Comparison of ENCODE assay signal across 26 mouse cellular contexts in genomic region chr8:17602861-17603260, GRCm38 (mm10).
"Had no signal": no experiment of that assay in that cellular context is flagged by ENCODE, and none has a peak within 500 bp of the region (broad histone marks: within the 10 kb centered on the region; RNA-seq: fewer than 3 reads in every experiment).

No protein-coding gene starts in this region.

- H3K36me3 ChIP-seq: embryonic facial prominence, embryonic 10.5 days; embryonic facial prominence, embryonic 12.5 days; embryonic facial prominence, embryonic 13.5 days; embryonic facial prominence, embryonic 15.5 days; forebrain, embryonic 10.5 days; forebrain, embryonic 12.5 days; forebrain, embryonic 15.5 days had no signal

- H3K4me1 ChIP-seq: embryonic facial prominence, embryonic 10.5 days; embryonic facial prominence, embryonic 12.5 days; embryonic facial prominence, embryonic 13.5 days; embryonic facial prominence, embryonic 15.5 days; forebrain, embryonic 10.5 days; forebrain, embryonic 12.5 days; forebrain, embryonic 13.5 days; forebrain, embryonic 15.5 days had no signal

- H3K27me3 ChIP-seq: embryonic facial prominence, embryonic 12.5 days; embryonic facial prominence, embryonic 13.5 days; embryonic facial prominence, embryonic 15.5 days; forebrain, embryonic 12.5 days; forebrain, embryonic 13.5 days; forebrain, embryonic 15.5 days had no signal

- DNase-seq: cerebellum, adult 8-10 months; cerebellum, adult 9-10 months; cerebellum, adult 9-11 months; cerebellum, postnatal 10 days; cerebellum, postnatal 14 days; cerebellum, postnatal 25 days; cerebellum, postnatal 36 days; embryo, embryonic 11 days; forebrain, postnatal 0 days; gastrocnemius, adult 2 months; gastrocnemius, postnatal 10 days; gastrocnemius, postnatal 14 days; gastrocnemius, postnatal 25 days; gastrocnemius, postnatal 36 days; heart, adult 11 months; heart, adult 18-20 months; heart, adult 2 months had no signal

- H3K27ac ChIP-seq: embryonic facial prominence, embryonic 10.5 days; embryonic facial prominence, embryonic 12.5 days; embryonic facial prominence, embryonic 13.5 days; embryonic facial prominence, embryonic 15.5 days; forebrain, embryonic 10.5 days; forebrain, embryonic 12.5 days; forebrain, embryonic 13.5 days; forebrain, embryonic 15.5 days; gastrocnemius, adult 2 months; heart, adult 2 months had no signal

- H3K4me3 ChIP-seq: embryonic facial prominence, embryonic 10.5 days; embryonic facial prominence, embryonic 12.5 days; embryonic facial prominence, embryonic 13.5 days; embryonic facial prominence, embryonic 15.5 days; erythroblast, embryonic 14.5 days; forebrain, embryonic 10.5 days; forebrain, embryonic 12.5 days; forebrain, embryonic 13.5 days; forebrain, embryonic 15.5 days; gastrocnemius, adult 2 months; heart, adult 2 months had no signal

- H3K9ac ChIP-seq: embryonic facial prominence, embryonic 12.5 days; embryonic facial prominence, embryonic 13.5 days; embryonic facial prominence, embryonic 15.5 days; forebrain, embryonic 12.5 days; forebrain, embryonic 13.5 days; forebrain, embryonic 15.5 days; forebrain, postnatal 0 days had no signal
